Mouse (Mus musculus) midbrain, embryonic 10.5 days (tissue): ENCODE results near the gene Sos2. TPM values are rescaled to one million over a fixed set of nuclear protein-coding genes. Genes with fewer than 3 reads are reported as not detected.
A peak's percentile ranks its signal among the peaks of the same experiment; 100 is the strongest.

Experiments used
- DNase-seq: peaks from one replicate; pipeline ENCODE4 v3.0.0-alpha.2; 2017; ENCODE audit warnings: low spot score
- H3K27ac ChIP-seq: fragments of 300-500 bp; sonication (generic); replicated peaks from 2 replicates; pipeline ENCODE4 v1.5.1; 2016; ENCODE audit warnings: mild to moderate bottlenecking
- H3K27me3 ChIP-seq: fragments of 300-500 bp; sonication (generic); 2 replicates; pipeline ENCODE4 v1.6.1; 2016; ENCODE audit warnings: low read depth, mild to moderate bottlenecking; ENCODE audit not compliant: poor library complexity, severe bottlenecking
- H3K36me3 ChIP-seq: fragments of 300-500 bp; sonication (generic); 2 replicates; pipeline ENCODE4 v1.6.1; 2016; ENCODE audit warnings: mild to moderate bottlenecking, moderate library complexity
- H3K4me1 ChIP-seq: fragments of 300-500 bp; sonication (generic); 2 replicates; pipeline ENCODE4 v1.6.1; 2016
- H3K4me3 ChIP-seq: fragments of 300-500 bp; sonication (generic); 2 replicates; pipeline ENCODE4 v1.5.1; 2016; ENCODE audit warnings: mild to moderate bottlenecking, moderate library complexity
- H3K9me3 ChIP-seq: fragments of 300-500 bp; sonication (generic); replicated peaks from 2 replicates; pipeline ENCODE4 v1.6.1; 2016; ENCODE audit warnings: mild to moderate bottlenecking
- WGBS: fragments of 180-500 bp; shearing (Covaris S2); methylation state at CpG from one replicate; pipeline ENCODE4 v1.1.7; 2016; 5-methylcytosine and 5-hydroxymethylcytosine counted together
- microRNA-seq: library from miRNA; unstranded; fragments of <30 nt; microRNA quantifications from one replicate; pipeline ENCODE4, GENCODE M21; 2017
- polyA plus RNA-seq: library from polyadenylated mRNA; unstranded; fragments of >200 nt; fragmentation: Nextera tagmentation; extraction: Ambion mirVana; gene quantifications from 2 replicates; pipeline ENCODE4 v1.2.1, GENCODE M21; 2016

Sos2 gene
- polyA plus RNA-seq, 1 experiment from 2014 or later = 7.8 TPM

DNA sequence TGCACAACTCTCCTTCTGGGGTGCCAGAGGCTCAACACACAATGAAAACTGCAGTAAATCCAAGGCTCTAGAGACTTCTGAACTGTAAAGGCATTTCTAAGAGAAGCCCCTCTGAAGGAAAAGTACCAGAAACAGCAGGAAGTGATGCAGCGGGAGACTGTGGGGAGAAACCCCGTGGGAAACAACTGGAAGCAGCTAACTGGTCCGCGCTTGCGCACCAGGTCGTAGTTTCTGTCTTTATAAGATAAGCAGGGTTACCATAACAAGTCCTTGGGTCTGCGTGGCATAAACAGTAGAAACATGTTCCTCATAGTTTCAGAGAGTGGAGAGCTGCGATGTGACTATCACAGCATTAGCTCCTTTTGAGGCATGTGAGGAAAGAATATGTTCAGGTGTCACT, 140.0 kb downstream of the Sos2 start:
- Histone ChIP-seq H3K4me3 (no peak overlapping the region), H3K27ac (no peak overlapping the region), H3K36me3 (no peaks in the 10 kb centered on the region), H3K27me3 (peaks cover 7% of the 10 kb centered on the region; the same call in 1 of the 2 replicates), H3K4me1 (peaks cover 33% of the 10 kb centered on the region), H3K9me3 (no peaks in the 10 kb centered on the region)
- DNase-seq = no peak
- 91% methylated on average over 8 of the region's 8 CpGs for WGBS

DNA sequence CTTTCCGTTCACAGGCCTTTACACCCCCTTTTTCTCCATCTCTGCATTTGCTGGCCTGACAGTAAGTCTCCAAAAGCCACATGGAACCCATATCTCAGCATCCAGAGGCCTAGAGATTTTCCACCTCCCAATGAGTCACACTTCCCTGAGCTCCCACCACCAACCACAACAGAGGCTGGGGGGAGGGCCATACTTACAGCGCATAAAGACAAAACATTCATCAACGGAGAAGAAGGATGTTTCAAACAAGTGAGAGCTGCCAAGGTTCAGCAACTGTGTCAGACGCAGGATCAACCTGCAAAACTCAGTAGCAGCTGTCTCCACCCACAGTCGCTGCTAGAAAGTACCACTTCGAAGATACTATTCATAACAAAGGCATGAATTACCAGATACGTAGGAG, 142.3 kb downstream of the Sos2 start:
- Histone ChIP-seq H3K4me1 (peaks cover 42% of the 10 kb centered on the region), H3K9me3 (no peaks in the 10 kb centered on the region), H3K27me3 (peaks cover 7% of the 10 kb centered on the region; the same call in 1 of the 2 replicates), H3K4me3 (no peak overlapping the region), H3K36me3 (no peaks in the 10 kb centered on the region), H3K27ac (peak overlapping the region; percentile 73; the same call in 1 of the 2 replicates)
- WGBS = 79% methylated on average over 7 of the region's 7 CpGs
- DNase-seq = no peak

DNA sequence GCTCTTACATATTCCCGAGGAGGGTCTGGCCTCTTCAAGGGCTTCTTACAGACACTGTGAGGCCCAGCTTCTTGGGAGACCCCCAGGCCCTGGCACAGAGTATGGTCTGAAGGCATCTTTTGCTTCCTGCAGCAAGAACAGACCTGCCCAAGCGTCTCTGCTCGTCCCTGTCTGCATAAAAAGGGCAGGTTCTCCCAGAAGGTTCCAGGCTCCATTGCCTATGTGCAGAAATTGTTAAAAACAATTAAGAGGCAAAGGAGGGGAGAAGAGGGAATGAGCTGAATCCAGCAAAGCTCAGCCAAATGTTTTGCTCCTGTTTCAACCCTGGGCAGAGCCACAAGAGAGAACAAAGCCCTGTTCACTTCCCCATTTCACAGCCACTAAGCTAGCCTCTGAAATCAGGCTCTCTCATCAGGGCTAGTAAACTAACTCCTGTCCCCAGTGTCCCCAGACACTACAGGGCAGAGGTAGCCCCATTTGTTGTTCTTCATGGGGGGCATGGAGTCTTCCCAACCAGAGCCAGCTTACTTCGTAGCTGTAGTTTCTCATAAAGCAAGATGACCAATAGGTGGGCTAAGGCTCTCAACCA, 143.2 kb downstream of the Sos2 start:
- DNase-seq = no peak
- 68% methylated on average over 4 of the region's 4 CpGs for WGBS
- Histone ChIP-seq H3K4me1 (peaks cover 42% of the 10 kb centered on the region), H3K27ac (peak overlapping the region; percentile 73), H3K36me3 (no peaks in the 10 kb centered on the region), H3K4me3 (no peak overlapping the region), H3K9me3 (no peaks in the 10 kb centered on the region), H3K27me3 (peaks cover 7% of the 10 kb centered on the region; the same call in 1 of the 2 replicates)

DNA sequence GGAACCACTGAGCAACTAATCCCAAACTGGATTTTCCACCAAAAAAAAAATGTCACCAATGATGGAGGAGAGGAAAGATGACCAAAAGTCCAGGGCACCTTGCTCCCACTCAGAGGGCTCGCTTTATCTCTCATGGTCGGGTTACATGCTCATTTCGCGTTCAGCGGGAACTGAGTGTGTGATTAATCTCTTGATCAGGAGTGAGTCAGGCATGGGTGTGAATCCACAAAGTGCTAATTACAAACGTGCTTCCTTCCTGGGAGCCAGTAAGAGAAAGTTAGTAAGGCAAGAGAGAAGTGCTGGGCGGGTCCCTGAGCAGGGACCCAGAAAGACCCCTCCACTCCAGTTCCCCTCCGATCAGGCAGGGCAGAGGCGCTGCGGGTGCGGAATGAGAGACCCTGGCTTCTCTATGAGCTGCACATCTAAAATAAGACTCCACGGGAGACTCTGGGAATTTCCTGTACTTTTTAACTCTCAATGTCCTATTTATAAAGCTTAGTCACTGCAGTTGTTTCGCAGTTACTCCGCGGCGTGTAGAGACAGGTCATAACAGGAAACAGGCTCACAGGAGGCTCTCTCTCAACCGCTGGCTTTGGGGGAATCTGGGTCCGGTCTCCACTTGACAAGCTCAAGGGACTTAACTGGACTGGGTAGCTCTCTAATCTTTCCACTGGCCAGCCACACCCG, 143.8 kb downstream of the Sos2 start:
- Histone ChIP-seq H3K27ac (peak overlapping the region; percentile 73), H3K4me3 (peak overlapping the region; percentile 17; the same call in 1 of the 2 replicates), H3K9me3 (no peaks in the 10 kb centered on the region), H3K36me3 (no peaks in the 10 kb centered on the region), H3K4me1 (peaks cover 42% of the 10 kb centered on the region), H3K27me3 (peaks cover 7% of the 10 kb centered on the region; the same call in 1 of the 2 replicates)
- peak; percentile 31 for DNase-seq
- WGBS = 56% methylated on average over 19 of the region's 19 CpGs

DNA sequence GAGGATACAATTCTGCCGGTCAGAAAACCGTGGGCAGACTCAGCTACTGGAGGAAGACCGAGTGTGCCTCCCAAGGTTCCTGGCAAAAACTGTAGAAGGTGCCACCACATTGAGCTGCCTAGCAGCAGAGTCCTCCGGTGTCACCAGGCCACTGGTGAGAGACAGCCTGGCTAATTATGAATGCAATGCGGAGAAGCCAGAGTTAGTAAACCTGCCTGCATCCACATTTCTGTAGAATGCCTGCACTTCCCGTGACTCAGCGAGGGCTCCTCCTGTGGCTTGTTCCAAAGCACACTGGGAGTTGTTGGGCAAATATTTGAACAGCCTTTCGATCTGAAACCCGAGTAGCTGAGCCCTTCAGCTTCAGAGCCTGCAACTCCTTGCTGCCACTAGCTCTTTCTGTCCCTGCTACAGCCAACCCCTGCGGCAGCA, 144.4 kb downstream of the Sos2 start:
- H3K4me3 ChIP-seq = peak overlapping the region; percentile 17; the same call in 1 of the 2 replicates
- H3K9me3 ChIP-seq = no peaks in the 10 kb centered on the region
- peaks cover 7% of the 10 kb centered on the region; the same call in 1 of the 2 replicates for H3K27me3 ChIP-seq
- H3K4me1 ChIP-seq = peaks cover 42% of the 10 kb centered on the region
- H3K36me3 ChIP-seq = no peaks in the 10 kb centered on the region
- H3K27ac ChIP-seq = peak overlapping the region; percentile 73
- peak; percentile 49 for DNase-seq
- WGBS = 35% methylated on average over 10 of the region's 10 CpGs

DNA sequence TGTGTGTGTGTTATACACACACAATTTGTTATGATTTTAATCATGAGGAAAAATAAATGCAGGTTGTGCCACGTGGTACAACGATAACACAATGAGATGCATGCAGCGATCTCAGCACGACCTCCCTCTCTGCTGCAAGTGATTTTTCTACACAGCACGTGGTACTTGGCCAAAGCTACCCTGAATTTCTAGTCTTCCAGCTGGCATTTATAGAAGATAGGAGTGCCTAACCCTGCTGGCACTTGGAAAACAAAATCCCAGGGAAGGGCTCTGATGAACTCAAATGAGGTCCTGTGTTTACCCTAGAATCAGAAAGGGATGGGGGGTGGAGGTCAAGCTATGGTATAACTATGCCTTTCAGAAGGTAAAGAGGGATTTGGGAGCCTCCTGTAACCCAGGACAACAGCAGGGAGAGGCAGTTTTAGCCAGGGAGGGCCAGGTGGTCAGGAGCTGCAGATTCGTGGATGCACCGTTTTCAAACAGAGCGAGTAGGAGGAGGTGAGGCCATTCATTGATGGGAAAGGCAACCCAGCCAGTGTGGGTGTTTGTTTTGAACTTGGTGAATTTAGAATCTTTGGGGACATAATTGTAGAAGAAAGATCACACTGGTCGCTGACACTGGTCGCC, 144.9 kb downstream of the Sos2 start:
- no peak for DNase-seq
- Histone ChIP-seq H3K27ac (peak overlapping the region; percentile 73), H3K36me3 (no peaks in the 10 kb centered on the region), H3K27me3 (peaks cover 7% of the 10 kb centered on the region; the same call in 1 of the 2 replicates), H3K4me1 (peaks cover 42% of the 10 kb centered on the region), H3K4me3 (peak overlapping the region; percentile 17; the same call in 1 of the 2 replicates), H3K9me3 (no peaks in the 10 kb centered on the region)
- 70% methylated on average over 10 of the region's 10 CpGs for WGBS

Small RNAs within 50 kb of the gene (microRNA-seq; reads per million reads assigned to microRNA genes)
- not detected for gene Gm23018

Other genes with a start within 250 kb of the Sos2 start
- 20.1 and 21.4 TPM in 2 replicates for gene Vcpkmt, start 98.8 kb downstream of the Sos2 start, polyA plus RNA-seq
- gene L2hgdh, start 43.0 kb upstream of the Sos2 start, polyA plus RNA-seq = 15.7 and 16.5 TPM in 2 replicates
- gene Atp5s, start 43.1 kb upstream of the Sos2 start, polyA plus RNA-seq = 20.4 and 21.2 TPM in 2 replicates
- gene Cdkl1, start 109.4 kb upstream of the Sos2 start, polyA plus RNA-seq = 0.68 and 0.77 TPM in 2 replicates
- gene Atl1, start 210.8 kb upstream of the Sos2 start, polyA plus RNA-seq = 22.1 and 35.0 TPM in 2 replicates
- gene Map4k5, start 211.3 kb upstream of the Sos2 start, polyA plus RNA-seq = 22.1 and 23.5 TPM in 2 replicates